Mouse (Mus musculus): ENCODE results near the gene Ccdc43. TPM values are rescaled to one million over a fixed set of nuclear protein-coding genes. Genes with fewer than 3 reads are reported as not detected.
"Not testable (repeated sequence)": the region's sequence is repeated elsewhere in the genome, so short reads cannot be mapped to it uniquely, and the experiment has no call there.

Ccdc43 gene
- polyA plus RNA-seq, 1 experiment from 2014 or later = 22.5 TPM

DNA sequence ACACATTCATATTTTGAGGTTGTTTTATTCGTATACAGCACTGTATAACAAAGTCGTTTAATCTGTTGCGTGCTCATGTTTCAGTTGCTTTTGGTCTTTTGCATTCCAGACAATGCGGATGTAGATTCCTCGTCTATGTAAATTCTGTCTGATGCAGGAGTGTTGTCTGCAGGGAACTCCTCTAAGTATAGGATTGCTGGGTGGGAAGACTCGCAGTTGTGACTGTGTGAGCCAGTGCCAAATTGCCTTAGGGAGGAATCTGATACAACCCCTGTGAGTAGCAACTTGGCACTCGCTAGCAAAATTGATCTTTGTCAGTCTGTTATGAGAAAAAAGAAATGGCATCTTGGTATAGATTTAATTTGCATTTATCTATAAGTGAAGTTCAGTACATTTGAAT lies 18.6 kb upstream of the Ccdc43 start:
- H3K79me2 ChIP-seq (ENCODE audit: inconsistent target) = no peaks in the 10 kb centered on the region
- no peak overlapping the region for H3K27ac ChIP-seq
- H3K4me3 ChIP-seq (ENCODE audit: inconsistent target) = no peak overlapping the region
- H3K36me3 ChIP-seq (ENCODE audit: inconsistent target) = no peaks in the 10 kb centered on the region
- WGBS (ENCODE audit: missing documents) = 94% methylated on average over 7 of the region's 7 CpGs

DNA sequence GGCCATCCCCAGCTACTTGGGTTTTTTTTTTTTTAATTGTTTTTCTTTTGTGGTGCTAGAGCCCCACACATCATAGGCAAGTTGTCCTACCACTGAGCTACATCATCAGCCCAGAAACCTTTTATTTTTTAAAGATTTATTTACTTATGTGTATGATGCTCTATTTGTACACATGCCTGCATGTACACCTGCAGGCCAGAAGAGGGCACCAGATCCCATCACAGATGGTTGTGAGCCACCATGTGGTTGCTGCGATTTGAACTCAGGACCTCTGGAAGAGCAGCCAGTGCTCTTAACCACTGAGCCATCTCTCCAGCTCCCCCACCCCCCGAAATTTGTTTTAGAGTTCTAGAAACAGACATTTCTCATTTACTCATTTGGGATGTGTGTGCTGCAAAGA lies 17.0 kb upstream of the Ccdc43 start:
- not testable (repeated sequence) for H3K79me2 ChIP-seq (ENCODE audit: inconsistent target); H3K36me3 ChIP-seq (ENCODE audit: inconsistent target); H3K4me3 ChIP-seq (ENCODE audit: inconsistent target); H3K27ac ChIP-seq
- 94% methylated on average over 2 of the region's 2 CpGs for WGBS (ENCODE audit: missing documents)

DNA sequence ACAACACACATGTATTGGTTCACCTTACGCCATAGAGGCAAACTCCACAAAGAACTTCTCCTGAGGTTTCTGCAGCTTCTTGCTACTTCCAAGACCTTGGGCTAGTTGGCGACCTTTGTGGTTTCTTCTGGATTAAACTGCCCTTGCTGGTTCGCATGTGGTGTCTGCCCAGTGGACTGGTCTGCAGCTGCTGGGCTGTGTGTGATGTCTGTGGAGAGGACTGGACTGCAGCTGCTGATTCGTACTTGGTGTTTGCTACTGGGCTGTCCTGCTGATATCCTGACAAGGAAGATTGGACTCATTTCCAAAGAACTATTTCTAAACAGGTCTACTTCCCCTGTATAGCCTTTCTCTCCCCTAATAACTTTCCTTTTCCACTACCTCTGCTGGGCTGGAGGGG lies 14.8 kb upstream of the Ccdc43 start:
- Histone ChIP-seq H3K79me2 (ENCODE audit: inconsistent target) (no peaks in the 10 kb centered on the region), H3K4me3 (ENCODE audit: inconsistent target) (no peak overlapping the region), H3K27ac (no peak overlapping the region), H3K36me3 (ENCODE audit: inconsistent target) (no peaks in the 10 kb centered on the region)
- 96% methylated on average over 4 of the region's 4 CpGs for WGBS (ENCODE audit: missing documents)

DNA sequence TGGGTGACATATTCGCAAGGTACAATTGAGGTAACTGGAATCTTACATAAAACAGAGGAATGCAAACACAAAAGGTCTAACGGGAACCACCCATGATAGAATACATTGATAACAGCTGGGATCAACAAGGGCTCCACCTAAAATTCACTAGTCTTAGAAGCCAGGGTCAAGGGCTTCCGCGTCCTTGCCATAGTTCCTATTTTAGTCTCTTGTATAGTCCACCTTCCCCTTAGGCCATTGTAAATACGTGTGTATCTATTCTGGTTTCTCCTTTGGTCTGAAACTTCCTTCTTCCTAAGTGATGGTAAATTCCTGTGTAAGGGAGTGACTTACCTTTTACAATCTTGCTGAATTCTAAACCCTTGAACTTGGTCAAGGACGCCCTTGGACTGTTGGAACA lies 4.6 kb upstream of the Ccdc43 start:
- H3K27ac ChIP-seq; H3K36me3 ChIP-seq (ENCODE audit: inconsistent target); H3K79me2 ChIP-seq (ENCODE audit: inconsistent target); H3K4me3 ChIP-seq (ENCODE audit: inconsistent target): not testable (repeated sequence)
- 93% methylated on average over 5 of the region's 6 CpGs for WGBS (ENCODE audit: missing documents)

DNA sequence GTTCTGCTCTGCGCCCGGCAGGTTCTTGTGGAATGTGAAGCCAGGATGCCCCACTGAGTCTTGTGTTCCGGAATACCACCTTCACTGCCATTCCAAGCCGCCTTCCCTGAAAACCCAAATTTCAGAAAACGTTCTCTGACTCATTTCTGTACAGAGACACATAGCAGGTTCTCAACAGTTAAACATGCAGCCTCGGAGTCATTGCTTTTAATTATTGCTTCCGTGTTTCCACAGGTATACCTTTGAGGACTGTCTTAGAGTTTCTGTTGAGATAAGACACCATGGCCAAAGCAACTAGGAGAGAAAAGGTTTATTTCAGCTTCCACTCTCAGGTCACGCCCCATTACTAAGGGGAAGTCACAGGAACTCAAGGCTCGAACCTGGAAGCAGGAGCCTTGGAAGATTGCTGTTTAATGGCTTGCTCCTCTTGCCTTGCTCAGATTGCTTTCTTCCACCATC lies 465 bp upstream of the Ccdc43 start:
- WGBS (ENCODE audit: missing documents) = 5% methylated on average over 9 of the region's 9 CpGs
- Histone ChIP-seq H3K79me2 (ENCODE audit: inconsistent target) (peaks cover 16% of the 10 kb centered on the region), H3K36me3 (ENCODE audit: inconsistent target) (no peaks in the 10 kb centered on the region), H3K4me3 (ENCODE audit: inconsistent target) (peak overlapping the region; percentile 98), H3K27ac (peak overlapping the region; percentile 27; the same call in 1 of the 2 replicates)

DNA sequence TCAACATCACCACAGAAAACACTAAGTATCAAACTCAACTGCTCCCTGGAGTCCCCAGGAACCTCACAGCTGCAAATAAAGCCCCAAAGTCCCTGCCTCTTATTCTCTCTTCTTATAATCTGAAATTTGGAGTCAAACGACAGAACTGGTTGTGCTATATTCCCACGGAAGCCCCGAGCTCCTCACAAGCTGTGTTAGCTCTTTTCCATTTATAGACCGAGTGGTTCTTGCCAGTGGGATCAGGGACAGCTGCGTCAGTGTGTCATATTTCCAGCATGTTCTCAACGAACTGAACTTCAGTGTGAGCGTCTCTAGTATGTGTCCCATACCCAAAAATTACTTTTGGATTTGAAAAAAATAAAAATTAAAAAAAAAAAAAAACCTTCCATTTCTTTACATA lies 2.3 kb downstream of the Ccdc43 start:
- 93% methylated on average over 7 of the region's 7 CpGs for WGBS (ENCODE audit: missing documents)
- Histone ChIP-seq H3K27ac (no peak overlapping the region), H3K79me2 (ENCODE audit: inconsistent target) (peaks cover 16% of the 10 kb centered on the region), H3K4me3 (ENCODE audit: inconsistent target) (no peak overlapping the region), H3K36me3 (ENCODE audit: inconsistent target) (no peaks in the 10 kb centered on the region)

DNA sequence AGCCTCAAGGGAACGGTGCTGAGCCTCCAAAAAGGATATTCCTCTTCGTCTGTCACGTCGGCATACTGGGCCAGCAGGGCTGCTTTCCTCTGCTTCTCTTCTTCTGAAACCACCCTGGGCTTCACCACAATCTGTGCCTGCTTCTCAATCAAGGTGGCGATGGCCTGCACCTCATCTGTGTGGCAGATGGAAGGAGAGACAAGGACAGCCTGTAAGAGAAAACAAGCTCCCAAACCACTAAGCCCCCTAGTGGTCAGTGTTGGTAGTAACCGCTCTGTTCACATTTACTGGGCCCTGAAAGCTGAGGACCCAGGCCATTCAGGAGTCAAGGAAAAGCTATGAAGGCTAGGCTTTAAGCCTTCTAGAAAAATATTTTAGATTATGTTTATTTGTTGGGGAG lies 7.4 kb downstream of the Ccdc43 start:
- Histone ChIP-seq H3K36me3 (ENCODE audit: inconsistent target) (0 out of 2 replicates have a peak, but pooled peaks cover 15% of the 10 kb centered on the region), H3K27ac (no peak overlapping the region), H3K79me2 (ENCODE audit: inconsistent target) (no peaks in the 10 kb centered on the region), H3K4me3 (ENCODE audit: inconsistent target) (no peak overlapping the region)
- WGBS (ENCODE audit: missing documents) = 62% methylated on average over 6 of the region's 6 CpGs

DNA sequence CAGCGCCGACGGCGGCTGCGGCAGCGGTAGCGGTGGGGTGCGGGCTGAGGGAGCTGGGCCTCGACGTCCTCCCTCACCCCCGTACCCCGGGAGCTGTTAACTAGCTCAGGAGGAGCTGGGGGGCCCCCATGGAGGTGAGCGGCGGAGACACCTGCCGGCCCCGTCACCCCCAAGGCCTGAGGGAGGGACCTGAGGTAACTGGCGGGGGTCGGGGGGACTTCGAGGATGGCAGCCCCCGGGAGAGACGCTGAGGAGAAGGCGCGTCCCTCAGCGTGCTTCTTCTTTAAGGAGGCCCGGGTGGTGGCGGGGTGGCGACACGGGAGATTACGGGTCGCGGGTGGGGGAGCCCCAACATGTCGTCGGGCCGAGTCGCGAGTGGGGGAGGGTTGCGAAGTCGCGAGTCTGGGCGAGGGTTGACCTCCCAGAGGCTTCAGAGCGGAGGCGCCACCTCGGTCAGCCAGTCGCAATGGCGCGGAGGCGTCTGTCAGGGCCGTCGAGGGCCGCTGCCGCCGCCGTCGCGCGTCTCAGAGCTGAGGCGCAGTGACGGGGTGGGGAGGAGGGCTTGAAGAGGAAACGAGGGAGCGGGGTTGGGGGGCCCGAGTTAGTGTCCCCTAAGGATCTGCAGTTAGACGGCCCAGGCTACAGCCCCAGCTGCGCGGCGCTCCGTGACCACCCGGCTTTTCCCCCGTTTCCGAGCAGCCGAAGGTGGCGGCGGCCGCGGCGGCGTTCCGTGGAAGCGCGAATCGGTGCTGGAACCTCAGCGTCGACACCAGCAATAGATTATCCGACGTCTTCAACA lies 31.7 kb downstream of the Ccdc43 start:
- H3K4me3 ChIP-seq (ENCODE audit: inconsistent target) = no peak overlapping the region
- 47% methylated on average over 58 of the region's 84 CpGs for WGBS (ENCODE audit: missing documents)
- H3K79me2 ChIP-seq (ENCODE audit: inconsistent target) = no peaks in the 10 kb centered on the region
- H3K36me3 ChIP-seq (ENCODE audit: inconsistent target) = no peaks in the 10 kb centered on the region
- no peak overlapping the region for H3K27ac ChIP-seq

DNA sequence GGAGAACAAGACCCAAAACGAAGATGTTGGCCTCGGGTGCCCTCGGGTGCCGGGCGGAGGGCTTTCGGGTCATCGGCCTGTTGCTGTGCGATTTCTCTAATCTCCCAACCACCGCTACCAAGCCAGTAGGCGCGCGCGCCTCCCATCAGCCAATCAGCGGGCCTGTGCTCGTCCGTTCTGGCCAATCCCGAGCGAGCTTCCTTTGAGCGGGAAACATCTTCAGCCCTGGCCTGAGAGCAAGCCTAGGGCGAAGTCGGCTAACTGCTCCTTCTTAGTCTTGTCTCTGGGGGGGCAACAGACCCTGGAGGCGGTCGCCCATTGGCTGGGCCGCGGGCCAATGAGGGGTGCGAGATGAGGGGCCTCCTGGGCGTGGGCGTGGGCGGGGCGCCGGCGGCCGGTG lies 32.4 kb downstream of the Ccdc43 start:
- 59% methylated on average over 25 of the region's 33 CpGs for WGBS (ENCODE audit: missing documents)
- H3K79me2 ChIP-seq (ENCODE audit: inconsistent target) = no peaks in the 10 kb centered on the region
- H3K36me3 ChIP-seq (ENCODE audit: inconsistent target) = no peaks in the 10 kb centered on the region
- no peak overlapping the region for H3K27ac ChIP-seq
- H3K4me3 ChIP-seq (ENCODE audit: inconsistent target) = no peak overlapping the region

DNA sequence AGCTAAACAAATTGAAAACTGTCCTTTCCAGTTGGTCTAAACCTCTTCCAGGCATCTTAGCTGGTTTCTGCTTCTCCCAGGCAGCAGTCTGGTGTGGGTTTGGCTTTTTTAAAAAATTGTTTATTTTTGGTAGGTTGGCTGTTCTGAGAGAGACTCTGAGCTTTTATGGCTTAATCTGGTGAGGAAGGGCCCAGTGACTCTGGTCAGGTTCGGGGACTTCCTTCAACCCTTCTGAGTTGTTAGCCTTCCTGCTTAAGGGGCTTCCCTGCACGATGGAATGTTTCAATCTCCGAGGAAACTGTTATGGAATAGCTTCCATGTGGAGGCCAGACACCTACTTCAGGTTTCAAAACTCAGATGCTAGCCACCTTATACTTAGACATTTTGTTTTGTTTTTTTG lies 34.2 kb downstream of the Ccdc43 start, which contains the start of gene Meioc:
Meioc (plus strand) TSS at position 301 of the 400 bp plus-strand sequence.
- 68% methylated on average over 3 of the region's 3 CpGs for WGBS (ENCODE audit: missing documents)
- Histone ChIP-seq H3K79me2 (ENCODE audit: inconsistent target) (no peaks in the 10 kb centered on the region), H3K27ac (no peak within 1 kb of the TSS), H3K4me3 (ENCODE audit: inconsistent target) (no peak within 1 kb of the TSS), H3K36me3 (ENCODE audit: inconsistent target) (no peaks in the 10 kb centered on the region)

DNA sequence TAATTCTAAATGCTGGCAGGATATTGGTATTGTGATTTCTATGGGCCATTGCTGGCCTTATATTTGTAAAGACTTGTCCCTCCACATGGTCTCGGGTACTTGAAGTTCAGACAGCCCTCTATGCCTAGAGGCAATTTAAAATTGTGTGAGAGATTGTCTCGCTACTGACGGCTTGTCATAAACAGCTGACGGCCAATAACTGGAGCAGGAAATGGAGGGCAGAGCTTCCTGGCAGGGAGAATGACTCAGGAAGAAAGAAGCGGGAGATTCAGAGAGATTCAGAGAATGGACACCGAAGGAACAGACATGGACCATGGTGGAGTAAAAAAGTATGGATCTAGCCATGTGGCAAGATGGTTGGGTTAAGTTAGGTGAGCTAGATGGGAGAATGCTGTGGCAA lies 40.7 kb downstream of the Ccdc43 start:
- Histone ChIP-seq H3K79me2 (ENCODE audit: inconsistent target) (no peaks in the 10 kb centered on the region), H3K36me3 (ENCODE audit: inconsistent target) (no peaks in the 10 kb centered on the region), H3K4me3 (ENCODE audit: inconsistent target) (no peak overlapping the region; the same call in 1 of the 2 replicates), H3K27ac (no peak overlapping the region)
- 12% methylated on average over 6 of the region's 6 CpGs for WGBS (ENCODE audit: missing documents)

DNA sequence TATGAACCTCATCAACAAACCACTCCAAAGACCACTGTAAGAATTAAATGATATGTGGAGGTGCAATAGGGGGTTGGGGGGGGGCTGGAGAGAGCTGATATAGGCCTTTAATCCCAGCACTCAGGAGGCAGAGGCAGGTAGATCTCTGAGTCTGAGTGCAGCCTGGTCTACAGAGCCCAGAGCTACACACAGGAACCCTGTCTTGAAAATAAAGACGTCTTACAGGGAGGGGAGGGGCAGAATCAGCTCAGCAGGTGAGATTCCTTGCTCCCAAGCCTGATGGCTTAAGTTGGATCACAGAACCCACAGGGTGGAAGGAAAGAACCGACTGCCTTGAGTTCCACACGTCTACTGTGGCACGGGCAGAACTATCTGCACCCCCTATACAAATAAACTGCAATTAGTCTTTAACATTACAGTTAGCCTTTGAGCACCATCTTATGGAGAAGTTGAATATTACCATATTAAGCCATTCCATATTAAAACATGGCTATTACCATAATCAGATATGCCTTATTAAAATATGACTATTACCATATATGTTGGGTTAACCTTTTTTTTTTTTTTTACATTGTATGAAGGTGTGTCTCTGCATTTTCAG lies 41.2 kb downstream of the Ccdc43 start:
- Histone ChIP-seq H3K36me3 (ENCODE audit: inconsistent target) (no peaks in the 10 kb centered on the region), H3K27ac (no peak overlapping the region), H3K79me2 (ENCODE audit: inconsistent target) (no peaks in the 10 kb centered on the region), H3K4me3 (ENCODE audit: inconsistent target) (no peak overlapping the region; the same call in 1 of the 2 replicates)
- WGBS (ENCODE audit: missing documents) = 15% methylated on average over 4 of the region's 4 CpGs

DNA sequence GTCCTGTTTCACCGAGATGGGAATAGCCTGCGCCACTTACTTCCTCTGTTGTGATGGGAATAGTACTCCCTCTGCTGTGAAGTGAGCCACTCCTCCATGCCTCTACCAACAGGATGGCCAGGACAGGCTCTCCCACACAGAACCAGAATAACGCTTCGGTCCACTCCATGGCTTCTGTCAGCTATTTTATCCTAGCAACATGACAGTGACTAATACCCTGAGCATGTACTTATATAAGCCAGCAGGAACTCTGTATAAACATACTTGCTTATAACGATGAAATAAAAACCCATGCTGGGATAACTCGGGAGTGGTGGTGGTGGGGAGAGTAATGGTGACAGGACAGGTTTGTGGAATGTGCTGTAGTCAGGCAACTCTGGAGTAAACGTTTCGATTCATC lies 41.7 kb downstream of the Ccdc43 start:
- 87% methylated on average over 8 of the region's 8 CpGs for WGBS (ENCODE audit: missing documents)
- Histone ChIP-seq H3K36me3 (ENCODE audit: inconsistent target) (no peaks in the 10 kb centered on the region), H3K79me2 (ENCODE audit: inconsistent target) (no peaks in the 10 kb centered on the region), H3K27ac (no peak overlapping the region), H3K4me3 (ENCODE audit: inconsistent target) (no peak overlapping the region)

DNA sequence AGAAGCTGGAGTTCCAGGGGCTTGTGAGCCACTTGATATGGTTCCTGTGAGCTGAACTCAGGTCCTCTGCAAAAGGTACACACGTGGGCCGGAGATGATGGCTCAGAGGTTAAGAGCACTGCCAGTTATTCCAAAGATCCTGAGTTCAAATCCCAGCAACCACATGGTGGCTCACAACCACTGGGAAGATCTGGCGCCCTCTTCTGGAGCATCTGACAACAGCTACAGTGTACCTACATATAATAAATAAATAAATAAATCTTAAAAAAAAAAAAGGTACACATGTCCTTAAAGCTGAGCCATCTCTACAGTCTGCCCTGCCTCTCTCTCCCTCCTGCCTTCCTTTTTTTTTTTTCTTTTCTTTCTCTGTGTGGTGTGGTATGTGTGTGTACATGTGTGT lies 44.7 kb downstream of the Ccdc43 start:
- no peaks in the 10 kb centered on the region for H3K36me3 ChIP-seq (ENCODE audit: inconsistent target)
- no peaks in the 10 kb centered on the region for H3K79me2 ChIP-seq (ENCODE audit: inconsistent target)
- H3K4me3 ChIP-seq (ENCODE audit: inconsistent target) = no peak overlapping the region
- 74% methylated on average over 3 of the region's 3 CpGs for WGBS (ENCODE audit: missing documents)
- H3K27ac ChIP-seq = no peak overlapping the region

DNA sequence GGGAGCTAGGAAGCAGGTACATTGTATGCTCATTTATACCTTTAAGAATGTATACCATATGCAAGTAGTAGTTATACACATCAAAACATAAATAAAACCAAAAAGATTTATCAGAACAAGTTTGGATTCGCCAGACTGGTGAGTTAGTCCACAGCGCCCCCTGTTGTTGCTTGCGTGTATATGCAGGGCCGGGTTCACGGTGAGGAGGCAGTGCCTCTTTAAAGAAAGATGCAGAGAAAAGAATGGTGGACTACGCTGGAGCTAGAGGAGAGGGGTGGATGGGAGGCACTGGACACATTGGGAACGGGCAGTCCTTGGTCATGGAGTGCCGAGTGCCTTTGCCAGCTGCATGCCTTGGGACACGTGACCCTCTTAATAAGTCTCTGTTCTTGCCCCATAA lies 46.2 kb downstream of the Ccdc43 start:
- Histone ChIP-seq H3K27ac (no peak overlapping the region), H3K4me3 (ENCODE audit: inconsistent target) (no peak overlapping the region), H3K36me3 (ENCODE audit: inconsistent target) (no peaks in the 10 kb centered on the region), H3K79me2 (ENCODE audit: inconsistent target) (no peaks in the 10 kb centered on the region)
- WGBS (ENCODE audit: missing documents) = 9% methylated on average over 9 of the region's 9 CpGs
